Mouse (Mus musculus) lung, postnatal 25 days (tissue): ENCODE results near the gene Mmrn1.

Experiments
- DNase-seq: peaks from one replicate; pipeline ENCODE4 v3.0.0; 2022; ENCODE audit warnings: low spot score

Mmrn1 gene

GRCm38 (mm10) chr6:60993386-60994108, 68.8 kb downstream of the Mmrn1 start:
- no peak for DNase-seq

GRCm38 (mm10) chr6:60994114-60994513, 69.3 kb downstream of the Mmrn1 start:
- DNase-seq: no peak

GRCm38 (mm10) chr6:60994521-60994920, 69.7 kb downstream of the Mmrn1 start:
- DNase-seq: no peak

GRCm38 (mm10) chr6:60995596-60995995, 70.8 kb downstream of the Mmrn1 start:
- no peak for DNase-seq

GRCm38 (mm10) chr6:60996328-60996727, 71.6 kb downstream of the Mmrn1 start:
- no peak for DNase-seq

GRCm38 (mm10) chr6:61001003-61001790, 76.4 kb downstream of the Mmrn1 start:
- DNase-seq: no peak

GRCm38 (mm10) chr6:61003916-61004765, 79.4 kb downstream of the Mmrn1 start:
- DNase-seq: no peak

GRCm38 (mm10) chr6:61013780-61014179, 89.0 kb downstream of the Mmrn1 start:
- DNase-seq: no peak

- DNase-seq: no peak
Measured at GRCm38 (mm10) chr6:61019689-61020088, 94.9 kb downstream of the Mmrn1 start.

- DNase-seq: no peak
Measured at GRCm38 (mm10) chr6:61020995-61021394, 96.2 kb downstream of the Mmrn1 start.

GRCm38 (mm10) chr6:61033251-61033650, 108.5 kb downstream of the Mmrn1 start:
- DNase-seq: peak; percentile 31
